Mouse (Mus musculus) neural tube, embryonic 13.5 days (tissue): ENCODE measurements around the gene Tmbim1. TPM values are rescaled to one million over a fixed set of nuclear protein-coding genes. Genes with fewer than 3 reads are reported as not detected.
"Not testable (repeated sequence)": the region's sequence is repeated elsewhere in the genome, so short reads cannot be mapped to it uniquely, and the experiment has no call there.

Experiments used
- ATAC-seq: fragments of 200-750 bp; cut with Nextera tagmentation; 2 replicates; pipeline ENCODE4 v1.8.0; 2017; ENCODE audit warnings: low read depth, mild to moderate bottlenecking, moderate TSS enrichment, moderate library complexity
- H3K27ac ChIP-seq: fragments of 300-500 bp; sonication (generic); replicated peaks from 2 replicates; pipeline ENCODE4 v1.5.1; 2015; ENCODE audit warnings: moderate library complexity, mild to moderate bottlenecking, inconsistent platforms
- H3K27me3 ChIP-seq: fragments of 300-500 bp; sonication (generic); 2 replicates; pipeline ENCODE4 v1.6.1; 2015; ENCODE audit warnings: mild to moderate bottlenecking, inconsistent platforms
- H3K36me3 ChIP-seq: fragments of 300-500 bp; sonication (generic); 2 replicates; pipeline ENCODE4 v1.6.1; 2015; ENCODE audit warnings: mild to moderate bottlenecking, inconsistent platforms
- H3K4me1 ChIP-seq: fragments of 300-500 bp; sonication (generic); replicated peaks from 2 replicates; pipeline ENCODE4 v1.6.1; 2015; ENCODE audit warnings: inconsistent platforms
- H3K4me2 ChIP-seq: fragments of 300-500 bp; sonication (generic); 2 replicates; pipeline ENCODE4 v1.6.1; 2015; ENCODE audit warnings: inconsistent platforms, mild to moderate bottlenecking, moderate library complexity
- H3K4me3 ChIP-seq: fragments of 300-500 bp; sonication (generic); 2 replicates; pipeline ENCODE4 v1.5.1; 2015; ENCODE audit warnings: mild to moderate bottlenecking, inconsistent platforms
- H3K9ac ChIP-seq: fragments of 300-500 bp; sonication (generic); 2 replicates; pipeline ENCODE4 v1.6.1; 2015; ENCODE audit warnings: moderate library complexity, mild to moderate bottlenecking, inconsistent platforms
- H3K9me3 ChIP-seq: fragments of 300-500 bp; sonication (generic); 2 replicates; pipeline ENCODE4 v1.6.1; 2016; ENCODE audit warnings: inconsistent platforms
- WGBS: fragments of 180-500 bp; shearing (Covaris S2); methylation state at CpG from one replicate; pipeline ENCODE4 v1.1.7; 2015; 5-methylcytosine and 5-hydroxymethylcytosine counted together
- polyA plus RNA-seq: library from polyadenylated mRNA; unstranded; fragments of >200 nt; fragmentation: Nextera tagmentation; extraction: Ambion mirVana; gene quantifications from 2 replicates; pipeline ENCODE4 v1.2.1, GENCODE M21; 2015

Tmbim1 gene
- polyA plus RNA-seq, 1 experiment from 2014 or later = 10.9 TPM

DNA sequence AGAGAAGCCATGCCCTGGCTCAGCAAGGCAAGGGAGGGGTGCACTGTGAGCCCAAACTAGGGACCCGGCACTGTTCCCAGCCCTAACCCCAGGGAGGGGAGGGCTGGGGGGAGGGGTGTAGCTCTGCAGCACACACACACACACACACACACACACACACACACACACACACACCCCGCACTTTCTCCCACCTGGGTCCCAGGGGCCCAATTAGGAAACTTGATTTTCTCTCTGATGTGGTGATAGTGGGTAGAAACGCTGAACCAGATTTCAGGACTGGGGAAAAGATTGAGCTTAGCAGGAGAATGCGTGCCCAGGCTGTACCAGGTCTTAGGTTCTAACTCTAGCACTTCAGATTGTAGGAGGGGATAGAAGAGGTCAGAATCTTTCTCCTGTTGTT, 33.2 kb upstream of the Tmbim1 start:
- Histone ChIP-seq H3K4me1 (peaks cover 12% of the 10 kb centered on the region), H3K36me3 (no peaks in the 10 kb centered on the region; the same call in 1 of the 2 replicates), H3K4me2 (no peak overlapping the region), H3K9me3 (no peaks in the 10 kb centered on the region), H3K27me3 (no peaks in the 10 kb centered on the region), H3K9ac (no peak overlapping the region), H3K4me3 (no peak overlapping the region), H3K27ac (no peak overlapping the region)
- WGBS = 72% methylated on average over 4 of the region's 4 CpGs
- ATAC-seq = no peak

- no peaks in the 10 kb centered on the region; the same call in 1 of the 2 replicates for H3K36me3 ChIP-seq
- WGBS = 81% methylated on average over 5 of the region's 5 CpGs
- no peak overlapping the region for H3K4me3 ChIP-seq
- no peak overlapping the region for H3K27ac ChIP-seq
- H3K27me3 ChIP-seq = no peaks in the 10 kb centered on the region
- H3K9ac ChIP-seq = no peak overlapping the region
- no peak overlapping the region for H3K4me2 ChIP-seq
- H3K4me1 ChIP-seq = peaks cover 12% of the 10 kb centered on the region
- ATAC-seq = no peak
- H3K9me3 ChIP-seq = no peaks in the 10 kb centered on the region
Measured at GRCm38 (mm10) chr1:74338013-74338412, 32.6 kb upstream of the Tmbim1 start.

- Histone ChIP-seq H3K4me2 (no peak overlapping the region), H3K27ac (no peak overlapping the region), H3K9me3 (no peaks in the 10 kb centered on the region), H3K27me3 (no peaks in the 10 kb centered on the region), H3K4me3 (no peak overlapping the region), H3K9ac (no peak overlapping the region), H3K4me1 (peaks cover 14% of the 10 kb centered on the region), H3K36me3 (no peaks in the 10 kb centered on the region; the same call in 1 of the 2 replicates)
- ATAC-seq = no peak
- 86% methylated on average over 3 of the region's 3 CpGs for WGBS
Measured at GRCm38 (mm10) chr1:74337241-74337771, 31.9 kb upstream of the Tmbim1 start.

DNA sequence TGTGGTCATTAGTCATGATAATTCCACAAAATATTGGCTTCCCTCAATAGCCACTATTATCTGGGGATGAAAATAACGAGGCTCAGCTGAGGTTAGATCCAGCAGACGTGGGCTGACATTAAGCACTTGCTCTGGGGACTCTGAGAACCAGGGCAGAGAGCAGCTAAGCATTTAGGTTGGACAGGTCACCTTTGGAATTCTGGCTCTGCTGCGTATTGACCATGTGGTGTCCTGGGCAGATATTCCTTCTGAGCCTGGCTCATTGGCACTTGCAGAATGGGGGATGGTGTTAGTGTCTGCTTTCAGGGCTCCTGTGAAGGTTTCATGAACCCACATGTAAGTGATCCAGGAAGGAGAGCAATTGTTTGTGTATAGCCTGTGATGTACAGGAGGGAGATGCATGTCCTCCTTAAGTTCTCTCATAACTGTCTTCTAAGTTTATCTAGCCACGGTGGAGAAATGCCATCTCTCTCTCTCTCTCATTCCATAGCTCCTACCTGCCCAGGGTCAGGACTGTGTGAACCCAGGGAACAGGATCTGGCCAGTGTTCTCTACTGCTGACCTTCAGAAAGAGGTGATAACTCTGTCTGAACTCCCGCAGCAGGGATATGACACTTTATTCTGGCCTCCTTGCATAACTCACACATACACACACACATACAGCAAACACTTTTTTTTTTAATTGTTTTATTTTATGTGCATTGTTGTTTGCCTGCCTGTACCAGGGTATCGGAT, 30.2 kb upstream of the Tmbim1 start:
- WGBS = 79% methylated on average over 6 of the region's 6 CpGs
- Histone ChIP-seq H3K4me2 (no peak overlapping the region), H3K27ac (no peak overlapping the region), H3K9me3 (no peaks in the 10 kb centered on the region), H3K4me3 (no peak overlapping the region), H3K4me1 (peaks cover 22% of the 10 kb centered on the region), H3K9ac (no peak overlapping the region), H3K36me3 (no peaks in the 10 kb centered on the region; the same call in 1 of the 2 replicates), H3K27me3 (no peaks in the 10 kb centered on the region)
- no peak for ATAC-seq

- Histone ChIP-seq H3K9ac (no peak overlapping the region), H3K9me3 (no peaks in the 10 kb centered on the region), H3K4me3 (no peak overlapping the region), H3K4me2 (no peak overlapping the region), H3K27me3 (no peaks in the 10 kb centered on the region), H3K4me1 (peaks cover 22% of the 10 kb centered on the region), H3K27ac (no peak overlapping the region), H3K36me3 (no peaks in the 10 kb centered on the region; the same call in 1 of the 2 replicates)
- ATAC-seq = no peak
- WGBS = 76% methylated on average over 4 of the region's 4 CpGs
Measured at GRCm38 (mm10) chr1:74335033-74335432, 29.6 kb upstream of the Tmbim1 start.

- Histone ChIP-seq H3K9me3 (no peaks in the 10 kb centered on the region), H3K4me3 (no peak overlapping the region), H3K36me3 (no peaks in the 10 kb centered on the region), H3K27ac (no peak overlapping the region), H3K4me1 (peaks cover 22% of the 10 kb centered on the region), H3K4me2 (no peak overlapping the region), H3K9ac (no peak overlapping the region), H3K27me3 (no peaks in the 10 kb centered on the region)
- 77% methylated on average over 3 of the region's 3 CpGs for WGBS
- no peak for ATAC-seq
Measured at GRCm38 (mm10) chr1:74334607-74335006, 29.2 kb upstream of the Tmbim1 start.

GRCm38 (mm10) chr1:74332930-74333329, 27.5 kb upstream of the Tmbim1 start:
- Histone ChIP-seq H3K4me2 (peak overlapping the region; percentile 79), H3K9ac (peak overlapping the region; percentile 78), H3K4me3 (peak overlapping the region; percentile 51), H3K27me3 (no peaks in the 10 kb centered on the region), H3K4me1 (peaks cover 22% of the 10 kb centered on the region), H3K9me3 (no peaks in the 10 kb centered on the region), H3K36me3 (peaks cover 12% of the 10 kb centered on the region), H3K27ac (peak overlapping the region; percentile 86)
- ATAC-seq = peak; percentile 15; the same call in 1 of the 2 replicates
- WGBS = 5% methylated on average over 9 of the region's 9 CpGs

- 0% methylated on average over 36 of the region's 36 CpGs for WGBS
- Histone ChIP-seq H3K9me3 (no peaks in the 10 kb centered on the region), H3K4me3 (peak overlapping the region; percentile 51), H3K27ac (peak overlapping the region; percentile 86), H3K9ac (peak overlapping the region; percentile 78), H3K4me2 (peak overlapping the region; percentile 79), H3K4me1 (peaks cover 22% of the 10 kb centered on the region), H3K27me3 (no peaks in the 10 kb centered on the region), H3K36me3 (peaks cover 15% of the 10 kb centered on the region)
- ATAC-seq = peak; percentile 98
Measured at GRCm38 (mm10) chr1:74332241-74332763, 26.9 kb upstream of the Tmbim1 start.

DNA sequence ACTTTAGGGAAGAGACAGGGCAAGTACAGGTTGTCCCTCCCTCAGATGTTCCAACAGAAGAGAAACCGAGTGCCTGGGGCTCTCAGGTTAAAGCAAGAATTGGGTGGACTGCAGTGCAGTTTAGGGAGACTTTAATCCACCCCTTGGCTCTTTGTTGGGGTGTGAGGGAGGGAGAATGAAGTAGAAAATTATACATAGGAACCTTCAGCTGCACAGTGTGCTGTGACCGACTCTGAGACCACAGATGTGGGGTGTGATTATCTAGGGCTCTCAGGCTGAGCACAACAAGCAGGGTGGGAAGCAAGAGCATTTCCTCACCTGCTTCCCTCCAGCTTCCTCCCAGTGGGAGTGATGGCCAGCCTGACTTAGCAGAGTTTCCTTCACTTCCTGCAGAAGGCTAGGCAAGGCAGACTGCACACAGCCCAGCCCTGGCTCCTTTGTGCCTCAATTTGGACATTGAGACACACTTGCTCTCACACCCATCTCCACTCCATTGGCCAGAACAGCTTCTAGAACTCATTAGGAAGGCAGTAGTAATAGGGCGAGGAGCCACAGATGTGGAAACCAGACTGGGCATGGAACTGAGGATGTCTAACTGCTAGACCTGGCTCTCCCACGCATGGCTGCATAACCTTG, 25.7 kb upstream of the Tmbim1 start:
- Histone ChIP-seq H3K36me3 (peaks cover 15% of the 10 kb centered on the region), H3K4me1 (peaks cover 22% of the 10 kb centered on the region), H3K27me3 (no peaks in the 10 kb centered on the region), H3K9ac (no peak overlapping the region), H3K4me2 (no peak overlapping the region), H3K9me3 (no peaks in the 10 kb centered on the region), H3K4me3 (no peak overlapping the region), H3K27ac (peak overlapping the region; percentile 86)
- WGBS = 85% methylated on average over 4 of the region's 4 CpGs
- ATAC-seq = no peak

DNA sequence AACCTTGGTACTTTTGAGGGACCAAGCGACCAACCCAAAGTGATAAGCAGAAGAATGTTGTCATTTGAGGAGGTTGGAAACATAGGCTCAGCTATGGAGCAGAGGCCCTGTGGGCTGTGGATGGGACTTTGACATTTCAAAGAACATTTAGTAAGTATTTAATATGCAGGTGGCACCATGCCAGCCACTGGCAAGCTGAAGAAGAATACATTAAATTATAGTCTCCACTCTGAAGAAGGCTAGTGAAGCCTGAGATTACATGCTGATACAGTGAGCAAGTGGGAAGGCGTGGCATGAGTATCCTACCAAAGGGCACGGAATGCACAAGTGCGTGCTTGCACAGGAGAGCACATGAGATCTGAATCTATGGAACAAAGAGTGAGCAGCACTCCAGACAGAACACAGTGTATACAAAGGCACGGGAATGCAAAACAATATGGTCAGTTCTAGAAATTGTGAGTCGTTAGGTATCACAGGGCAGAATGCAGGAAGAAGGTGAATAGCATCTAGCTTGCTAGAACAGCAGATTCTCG, 24.5 kb upstream of the Tmbim1 start:
- WGBS = 82% methylated on average over 7 of the region's 7 CpGs
- Histone ChIP-seq H3K9ac (no peak overlapping the region), H3K27ac (no peak overlapping the region)

GRCm38 (mm10) chr1:74326916-74327315, 21.5 kb upstream of the Tmbim1 start:
- not testable (repeated sequence) for H3K9ac ChIP-seq, H3K4me3 ChIP-seq, H3K4me1 ChIP-seq, H3K9me3 ChIP-seq, H3K27ac ChIP-seq, H3K27me3 ChIP-seq, ATAC-seq, H3K4me2 ChIP-seq
- H3K36me3 ChIP-seq = peaks cover 15% of the 10 kb centered on the region
- WGBS = 71% methylated on average over 2 of the region's 2 CpGs

More for the DNA sequence above, 24.5 kb upstream of the Tmbim1 start:
- Histone ChIP-seq H3K27me3 (no peaks in the 10 kb centered on the region), H3K4me3 (no peak overlapping the region), H3K36me3 (peaks cover 15% of the 10 kb centered on the region), H3K4me1 (peaks cover 22% of the 10 kb centered on the region), H3K4me2 (no peak overlapping the region), H3K9me3 (no peaks in the 10 kb centered on the region)
- no peak for ATAC-seq

DNA sequence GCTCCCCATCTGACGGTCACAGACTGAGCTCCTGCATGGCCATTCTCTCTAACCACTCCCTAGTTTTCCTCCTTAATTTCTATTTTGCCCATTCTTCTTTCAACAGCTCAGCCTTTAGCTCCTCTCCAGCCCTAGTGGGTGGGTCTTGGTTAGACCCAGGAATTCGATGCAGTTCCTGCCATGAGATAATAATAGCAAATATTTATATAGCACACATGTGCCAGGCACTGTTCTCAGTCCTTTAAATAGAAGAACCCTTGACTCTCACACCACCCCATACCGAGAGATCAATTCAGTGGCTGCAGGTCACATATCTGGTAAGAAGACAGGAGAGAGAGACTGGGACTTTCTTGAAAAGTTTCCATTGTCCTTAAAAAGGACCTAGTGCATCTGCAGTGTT, 16.0 kb upstream of the Tmbim1 start:
- Histone ChIP-seq H3K36me3 (no peaks in the 10 kb centered on the region), H3K9ac (no peak overlapping the region), H3K9me3 (no peaks in the 10 kb centered on the region), H3K27ac (no peak overlapping the region), H3K4me1 (peaks cover 4% of the 10 kb centered on the region; the same call in 1 of the 2 replicates), H3K27me3 (no peaks in the 10 kb centered on the region), H3K4me3 (no peak overlapping the region), H3K4me2 (no peak overlapping the region)
- ATAC-seq = no peak
- 89% methylated on average over 3 of the region's 3 CpGs for WGBS
